Mouse (Mus musculus) bone marrow, adult 2 months (tissue): ENCODE results near the gene Tnik.

ENCODE experiments used
- CTCF ChIP-seq: fragments of 200-500 bp; IDR thresholded peaks from 2 replicates; pipeline ENCODE4 v1.5.1; 2011; ENCODE audit warnings: low read length, control low read depth; ENCODE audit not compliant: control insufficient read depth, insufficient read depth
- POLR2A ChIP-seq: fragments of 200-500 bp; IDR thresholded peaks from 2 replicates; pipeline ENCODE4 v1.6.1; 2011; ENCODE audit warnings: low read depth, mild to moderate bottlenecking, control low read depth, low read length, borderline replicate concordance; ENCODE audit not compliant: control insufficient read depth

- TF ChIP-seq CTCF (no peak), POLR2A (no peak)
These were observed 260.6 kb downstream of the Tnik start for GRCm38 (mm10) chr3:28523541-28524165.
